Mouse (Mus musculus) intestine, embryonic 15.5 days (tissue): ENCODE results near the gene Slc16a5. TPM values are rescaled to one million over a fixed set of nuclear protein-coding genes. Genes with fewer than 3 reads are reported as not detected.

Experiments used
- polyA plus RNA-seq: library from polyadenylated mRNA; unstranded; fragments of >200 nt; fragmentation: Nextera tagmentation; extraction: Ambion mirVana; gene quantifications from 2 replicates; pipeline ENCODE4 v1.2.1, GENCODE M21; 2015

The Slc16a5 gene
- polyA plus RNA-seq, 1 experiment from 2014 or later, result 3.7 TPM

Other genes with a start within 250 kb of the Slc16a5 start
- 0.05 and 0.09 TPM in 2 replicates for gene Grin2c, start 195.2 kb upstream of the Slc16a5 start, polyA plus RNA-seq
- gene Fdxr, start 185.4 kb upstream of the Slc16a5 start, polyA plus RNA-seq, result 17.2 and 20.8 TPM in 2 replicates
- 1.5 and 1.7 TPM in 2 replicates for gene Fads6, start 164.8 kb upstream of the Slc16a5 start, polyA plus RNA-seq
- not detected in 2 replicates for gene Otop2, start 155.3 kb upstream of the Slc16a5 start, polyA plus RNA-seq
- 0.08 TPM in 1 of 2 replicates, not detected in the other for gene Ush1g, start 140.4 kb upstream of the Slc16a5 start, polyA plus RNA-seq
- gene Otop3, start 127.7 kb upstream of the Slc16a5 start, polyA plus RNA-seq, result 0.77 and 1.2 TPM in 2 replicates
- gene Hid1, start 94.7 kb upstream of the Slc16a5 start, polyA plus RNA-seq, result 17.1 and 22.7 TPM in 2 replicates
- 7.5 and 8.0 TPM in 2 replicates for gene Cdr2l, start 80.6 kb upstream of the Slc16a5 start, polyA plus RNA-seq
- 187 and 197 TPM in 2 replicates for gene Mrpl58, start 58.7 kb upstream of the Slc16a5 start, polyA plus RNA-seq
- gene Atp5h, start 42.5 kb upstream of the Slc16a5 start, polyA plus RNA-seq, result 989 and 991 TPM in 2 replicates
- 12.1 and 13.5 TPM in 2 replicates for gene Kctd2, start 42.3 kb upstream of the Slc16a5 start, polyA plus RNA-seq
- gene Trim80, start 21.9 kb upstream of the Slc16a5 start, polyA plus RNA-seq, result 0.49 and 0.66 TPM in 2 replicates
- 6.6 and 8.0 TPM in 2 replicates for gene Armc7, start 13.2 kb downstream of the Slc16a5 start, polyA plus RNA-seq
- 143 and 148 TPM in 2 replicates for gene Nt5c, start 29.4 kb downstream of the Slc16a5 start, polyA plus RNA-seq
- 493 and 505 TPM in 2 replicates for gene Jpt1, start 51.9 kb downstream of the Slc16a5 start, polyA plus RNA-seq
- gene Sumo2, start 73.8 kb downstream of the Slc16a5 start, polyA plus RNA-seq, result 766 and 860 TPM in 2 replicates
- 150 and 155 TPM in 2 replicates for gene Nup85, start 102.0 kb downstream of the Slc16a5 start, polyA plus RNA-seq
- 89.5 and 98.3 TPM in 2 replicates for gene Mrps7, start 141.5 kb downstream of the Slc16a5 start, polyA plus RNA-seq
- gene Gga3, start 141.6 kb downstream of the Slc16a5 start, polyA plus RNA-seq, result 18.3 and 18.6 TPM in 2 replicates
- 30.0 and 34.6 TPM in 2 replicates for gene Mif4gd, start 150.5 kb downstream of the Slc16a5 start, polyA plus RNA-seq
- gene Slc25a19, start 165.8 kb downstream of the Slc16a5 start, polyA plus RNA-seq, result 24.7 and 25.4 TPM in 2 replicates
- gene Grb2, start 246.1 kb downstream of the Slc16a5 start, polyA plus RNA-seq, result 79.3 and 79.4 TPM in 2 replicates